Mouse (Mus musculus): Measurements from ENCODE around the gene Myh3.

GRCm38 (mm10) chr11:67076781-67077180 lies 1.3 kb upstream of the Myh3 start:
- no peak for TF ChIP-seq EP300 (IDR thresholded peaks at IDR 0.05; ENCODE audit: low read depth)
- no peak for TF ChIP-seq CTCF (IDR thresholded peaks at IDR 0.05; ENCODE audit: low read depth)

Measured in liver, embryonic 14.5 days (tissue).